Mouse (Mus musculus): Measurements from ENCODE around the gene Kdm4b.

GRCm38 (mm10) chr17:56330345-56330744 is 4.5 kb downstream of the Kdm4b start:
- TF ChIP-seq CTCF (IDR thresholded peaks at IDR 0.05; ENCODE audit: low read depth, low read length) (no peak), POLR2A (IDR thresholded peaks at IDR 0.05; ENCODE audit: insufficient read depth, low read length) (no peak)

Data from ES-Bruce4 (cell line).